Mouse (Mus musculus): Measurements from ENCODE around the gene Hmgxb4.

DNA sequence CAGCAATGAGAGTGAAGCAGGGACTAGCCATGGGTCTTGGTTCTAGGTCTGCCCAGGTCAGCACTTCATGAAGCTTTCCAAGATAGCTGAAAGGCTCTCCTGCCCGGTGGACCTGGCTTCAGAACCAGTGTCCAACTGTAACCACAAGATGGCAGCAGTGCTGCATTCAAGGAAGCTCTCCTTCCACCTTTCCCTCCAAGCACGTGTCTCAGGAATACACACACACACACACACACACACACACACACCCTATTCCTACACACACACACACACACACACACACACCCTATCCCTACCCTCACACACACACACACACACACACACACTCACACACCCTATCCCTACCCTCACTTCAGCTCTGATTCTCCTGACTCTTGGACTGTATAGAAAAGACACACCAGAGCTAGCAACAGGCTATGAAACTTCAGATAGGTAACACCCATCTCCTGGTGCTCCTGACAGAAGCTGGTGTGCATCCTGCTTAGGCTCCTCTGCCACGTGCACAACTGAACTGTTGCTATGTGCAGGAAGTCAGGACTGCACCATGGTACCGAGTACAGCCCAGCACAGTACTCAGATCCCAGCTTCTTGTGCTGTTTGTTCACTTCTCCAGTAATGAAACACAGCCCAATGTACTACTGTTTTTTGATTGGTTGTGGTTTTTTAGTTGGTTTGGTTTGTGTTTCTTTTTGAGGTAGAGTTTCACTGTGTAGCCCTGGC, 78.6 kb downstream of the Hmgxb4 start:
- TF ChIP-seq CTCF (IDR thresholded peaks at IDR 0.05; ENCODE audit: insufficient read depth, low read depth, low read length): peak; percentile 72
- TF ChIP-seq POLR2A (IDR thresholded peaks at IDR 0.05; ENCODE audit: insufficient read depth, low read depth, low read length): no peak

All from olfactory bulb, adult 2 months (tissue).